Mouse (Mus musculus) adrenal gland, postnatal 4 days (tissue): Measurements from ENCODE around the gene Hcrtr2. TPM values are rescaled to one million over a fixed set of nuclear protein-coding genes. Genes with fewer than 3 reads are reported as not detected.
A peak's percentile ranks its signal among the peaks of the same experiment; 100 is the strongest.

Experiments used
- DNase-seq, 2 experiments: peaks; one replicate each; pipeline ENCODE4 v3.0.0; 2021 to 2022; ENCODE audit warnings: low spot score in 2 of 2, mixed read lengths in 2 of 2
- long read RNA-seq, 2 experiments: library from polyadenylated mRNA; stranded (forward); transcript quantifications; one replicate each; pipeline ENCODE4 v2.0.0; 2021
- total RNA-seq, 2 experiments: library from RNA; stranded (reverse); gene quantifications; 2 replicates each; pipeline ENCODE4 v1.2.3; 2021

Hcrtr2 gene
- under 1 TPM; 0.59 to 0.67 TPM for total RNA-seq
- long read RNA-seq, experiment 1 = 0 reads
- long read RNA-seq, experiment 2 = 0 reads

GRCm38 (mm10) chr9:76323756-76324155 is at the start of gene Hcrtr2:
Hcrtr2 (minus strand) TSS chr9:76323856.
- DNase-seq = no peak

- no peak for DNase-seq
These were observed 41.2 kb upstream of the Hcrtr2 start for GRCm38 (mm10) chr9:76364874-76365273.

DNA sequence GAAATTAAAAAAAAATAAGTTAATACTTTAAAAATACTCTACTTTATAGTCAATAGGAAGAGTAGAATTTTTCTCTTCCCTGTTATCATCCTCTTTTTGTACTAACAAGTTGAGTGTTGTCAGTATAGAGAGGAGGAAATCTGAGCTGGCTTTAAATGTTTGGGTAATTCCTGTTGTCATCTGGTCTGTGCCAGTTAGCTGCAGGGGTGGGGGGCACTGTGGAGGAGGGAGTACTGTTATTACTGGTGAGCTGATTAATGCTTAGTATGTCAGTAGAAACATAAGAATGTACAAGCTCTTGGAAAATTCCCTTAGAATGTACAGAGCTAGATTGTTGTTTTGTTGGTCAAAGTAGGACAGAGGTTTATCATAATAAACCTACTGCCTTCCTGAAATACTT is 36.7 kb upstream of the Hcrtr2 start:
- DNase-seq = no peak

GRCm38 (mm10) chr9:76352346-76352745 is 28.7 kb upstream of the Hcrtr2 start:
- no peak for DNase-seq

DNA sequence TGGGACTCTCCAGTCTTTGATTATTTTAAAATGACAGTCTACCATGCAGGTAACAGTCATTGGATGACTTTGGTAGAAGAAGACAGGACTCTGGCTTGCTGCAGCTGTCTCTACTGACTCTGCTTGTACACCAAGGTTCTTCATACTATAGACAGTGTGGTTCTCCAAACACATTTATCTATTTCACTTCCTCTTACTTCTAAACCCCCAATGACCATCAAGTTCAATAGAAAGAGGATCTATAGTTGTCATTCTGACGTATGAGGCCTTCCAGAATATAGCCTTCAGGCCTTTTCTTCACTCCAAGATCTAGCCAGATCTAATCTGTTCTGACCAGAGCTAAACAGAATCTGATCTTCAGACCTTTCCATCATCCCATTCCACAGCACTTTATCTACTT is 23.6 kb upstream of the Hcrtr2 start:
- no peak for DNase-seq

DNA sequence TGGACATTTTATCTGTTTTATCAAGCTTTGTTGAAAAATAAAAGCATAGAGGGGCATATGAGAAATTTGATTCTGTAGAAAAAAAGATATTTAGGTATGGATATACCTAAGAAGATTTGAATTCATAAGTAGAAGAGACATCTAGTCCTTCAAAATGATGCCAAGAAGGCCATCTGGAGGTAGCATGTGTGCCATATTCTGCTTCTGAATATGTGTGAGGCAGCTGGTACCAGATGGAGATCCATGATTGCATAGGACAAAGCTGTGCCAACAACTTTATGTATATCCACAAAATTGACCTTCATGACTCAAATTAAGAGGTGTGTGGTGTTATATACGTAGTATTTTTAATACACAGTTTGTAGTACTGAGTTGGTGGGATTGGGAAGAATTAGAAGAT is 7.4 kb upstream of the Hcrtr2 start:
- no peak for DNase-seq

DNA sequence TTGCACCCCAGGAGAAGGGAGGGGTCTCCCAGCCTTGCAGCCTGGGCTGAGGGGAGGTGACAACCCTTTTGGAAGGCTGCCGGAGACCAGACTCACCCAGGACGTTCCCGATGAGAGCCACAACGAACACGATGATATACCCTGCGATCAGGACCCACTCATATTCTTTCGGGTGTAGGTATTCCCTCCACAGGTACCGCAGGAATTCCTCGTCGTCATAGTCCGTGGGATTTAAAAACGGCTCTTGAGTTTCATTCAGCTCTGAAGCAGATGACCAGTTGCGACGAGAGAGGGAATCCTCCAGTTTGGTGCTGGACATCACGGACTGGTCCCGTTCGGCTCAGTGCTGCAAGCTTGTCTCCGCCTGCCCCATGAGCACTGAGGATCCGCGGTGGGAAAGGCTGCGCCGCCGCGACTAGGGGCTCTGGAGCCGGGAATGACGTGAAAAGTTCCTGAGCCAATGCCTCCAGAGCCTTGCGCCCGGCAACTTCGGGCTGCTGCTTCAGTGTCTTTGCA is 412 bp downstream of the Hcrtr2 start:
- peak in 1 of 2 experiments; percentile 8 for DNase-seq

GRCm38 (mm10) chr9:76322122-76323052 is 1.3 kb downstream of the Hcrtr2 start:
- DNase-seq = no peak

DNA sequence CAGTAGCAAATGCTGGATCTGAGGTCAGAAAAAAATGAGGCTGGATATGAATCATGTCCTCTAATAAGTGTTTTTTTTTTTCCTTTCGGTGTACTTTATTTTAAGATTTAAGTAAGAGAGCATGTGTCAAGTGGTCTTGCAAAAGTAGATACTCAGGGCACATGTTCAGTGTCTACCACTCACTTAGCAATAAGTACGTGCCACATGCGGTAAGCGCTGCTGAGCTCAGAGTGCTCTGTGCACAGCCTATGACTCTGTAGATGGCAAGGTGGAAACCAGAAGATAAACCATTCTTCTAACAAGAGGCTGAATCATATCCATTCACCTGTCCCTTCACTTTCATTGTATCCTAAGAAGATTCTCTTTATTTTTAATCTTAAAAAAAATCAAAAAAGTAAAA is 2.1 kb downstream of the Hcrtr2 start:
- no peak for DNase-seq

GRCm38 (mm10) chr9:76320755-76321154 is 2.9 kb downstream of the Hcrtr2 start:
- no peak for DNase-seq

DNA sequence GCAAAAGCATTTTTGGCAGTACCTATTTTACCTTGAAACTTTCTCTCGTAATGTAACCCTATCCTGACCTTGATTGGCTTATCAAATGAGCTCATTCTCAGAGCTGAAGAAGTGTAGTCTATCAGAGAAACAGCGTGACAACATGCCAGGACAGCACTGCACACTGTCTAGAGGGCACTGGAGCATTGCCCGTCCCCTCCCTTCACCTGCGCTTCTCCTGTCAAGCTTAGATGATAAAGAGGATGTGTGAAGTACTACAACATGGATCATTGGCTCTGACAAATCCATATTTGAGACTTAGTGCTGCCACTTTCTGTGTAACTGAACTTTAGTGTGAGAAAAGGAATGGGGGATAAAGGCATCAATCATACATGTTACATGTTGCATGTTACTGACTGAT is 5.4 kb downstream of the Hcrtr2 start:
- no peak for DNase-seq

GRCm38 (mm10) chr9:76315096-76315495 is 8.6 kb downstream of the Hcrtr2 start:
- DNase-seq = no peak

GRCm38 (mm10) chr9:76313921-76314320 is 9.7 kb downstream of the Hcrtr2 start:
- no peak for DNase-seq

- DNase-seq = no peak
These were observed 11.4 kb downstream of the Hcrtr2 start for GRCm38 (mm10) chr9:76312221-76312620.

GRCm38 (mm10) chr9:76291384-76291783 is 32.3 kb downstream of the Hcrtr2 start:
- no peak for DNase-seq

GRCm38 (mm10) chr9:76270886-76271285 is 52.8 kb downstream of the Hcrtr2 start:
- DNase-seq = no peak

DNA sequence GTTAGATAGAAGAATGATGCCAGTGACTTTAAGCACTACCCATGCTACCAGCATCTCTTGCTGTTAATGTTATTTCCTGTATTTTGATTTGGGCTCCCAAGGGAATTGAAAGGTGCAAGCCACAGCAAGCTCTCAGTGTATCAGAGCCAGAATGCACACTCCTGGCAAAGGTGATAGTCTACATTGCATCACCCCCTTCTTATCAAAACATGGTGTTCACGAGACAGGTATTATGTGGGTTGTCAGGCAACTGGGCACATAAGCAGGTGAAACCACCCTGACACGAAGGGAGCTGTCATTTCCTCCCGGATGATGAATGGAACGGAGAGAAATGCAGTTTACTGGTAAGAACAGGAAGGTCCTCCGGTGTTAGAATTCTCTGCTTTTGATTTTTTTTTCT is 65.9 kb downstream of the Hcrtr2 start:
- no peak for DNase-seq

GRCm38 (mm10) chr9:76252544-76252943 is 71.1 kb downstream of the Hcrtr2 start:
- no peak for DNase-seq

- no peak for DNase-seq
These were observed 71.5 kb downstream of the Hcrtr2 start for GRCm38 (mm10) chr9:76252109-76252508.

GRCm38 (mm10) chr9:76242322-76242721 is 81.3 kb downstream of the Hcrtr2 start:
- DNase-seq = no peak

- no peak for DNase-seq
These were observed 85.7 kb downstream of the Hcrtr2 start for GRCm38 (mm10) chr9:76237946-76238345.

DNA sequence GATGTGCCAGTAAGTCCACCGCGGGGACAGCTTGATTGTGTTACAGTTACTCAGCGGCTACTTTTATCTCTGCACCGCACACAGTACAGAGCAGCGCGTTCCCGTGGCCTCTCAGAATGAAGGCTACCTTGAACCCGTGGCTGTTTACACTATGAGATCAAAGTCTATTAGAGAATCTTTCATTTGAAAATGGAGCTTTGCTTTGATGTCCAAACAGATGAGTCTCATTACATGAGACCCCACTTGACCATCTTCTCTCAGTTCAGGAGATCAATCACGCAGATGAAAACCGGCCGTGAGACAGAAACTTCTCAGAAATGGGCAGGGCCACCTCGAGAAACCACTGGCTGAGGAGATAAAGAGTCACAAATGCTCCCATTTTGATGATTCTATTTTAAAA is 86.4 kb downstream of the Hcrtr2 start:
- no peak for DNase-seq

DNA sequence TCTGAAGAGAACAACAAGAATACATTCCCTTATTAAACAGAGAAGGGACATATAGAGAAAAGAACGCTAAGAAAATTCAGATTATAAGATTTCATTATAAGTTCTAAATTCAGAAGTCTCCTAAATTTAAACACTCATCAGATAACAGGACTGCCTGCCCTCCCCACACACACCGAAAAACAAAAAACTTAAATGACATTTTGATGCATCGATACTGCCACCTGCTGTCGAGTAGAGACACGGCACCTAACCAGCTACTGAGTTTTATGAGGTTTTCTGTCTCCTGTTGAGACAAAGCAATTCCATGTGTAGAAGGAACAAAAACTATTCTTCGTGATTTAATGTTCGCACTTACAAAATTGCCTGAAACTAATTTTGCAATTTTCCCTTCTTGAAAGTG is 87.0 kb downstream of the Hcrtr2 start:
- DNase-seq = peak in 1 of 2 experiments; percentile 15
